Mouse (Mus musculus) kidney, embryonic 14.5 days (tissue): ENCODE measurements around the gene Adamts9. TPM values are rescaled to one million over a fixed set of nuclear protein-coding genes. Genes with fewer than 3 reads are reported as not detected.

ENCODE experiments used
- ATAC-seq: fragments of 200-750 bp; cut with Nextera tagmentation; 2 replicates; pipeline ENCODE4 v1.8.0; 2017; ENCODE audit warnings: moderate number of reproducible peaks, mild to moderate bottlenecking, moderate TSS enrichment, moderate library complexity; ENCODE audit not compliant: low FRiP score, low TSS enrichment
- H3K27ac ChIP-seq: fragments of 300-500 bp; sonication (generic); 2 replicates; pipeline ENCODE4 v1.5.1; 2014; ENCODE audit warnings: low read depth, mild to moderate bottlenecking, low read length, moderate library complexity, mixed read lengths
- H3K27me3 ChIP-seq: fragments of 300-500 bp; sonication (generic); 2 replicates; pipeline ENCODE4 v1.6.1; 2014; ENCODE audit warnings: mild to moderate bottlenecking, low read length; ENCODE audit not compliant: control insufficient read depth, insufficient read depth
- H3K36me3 ChIP-seq: fragments of 300-500 bp; sonication (generic); 2 replicates; pipeline ENCODE4 v1.6.1; 2014; ENCODE audit warnings: low read length, mixed read lengths; ENCODE audit not compliant: control insufficient read depth, insufficient read depth
- H3K4me1 ChIP-seq: fragments of 300-500 bp; sonication (generic); 2 replicates; pipeline ENCODE4 v1.6.1; 2014; ENCODE audit warnings: low read length, mixed read lengths; ENCODE audit not compliant: control insufficient read depth, insufficient read depth
- H3K4me2 ChIP-seq: fragments of 300-500 bp; sonication (generic); replicated peaks from 2 replicates; pipeline ENCODE4 v1.6.1; 2014; ENCODE audit warnings: low read depth, mild to moderate bottlenecking, low read length
- H3K4me3 ChIP-seq: fragments of 300-500 bp; sonication (generic); 2 replicates; pipeline ENCODE4 v1.5.1; 2014; ENCODE audit warnings: mild to moderate bottlenecking, low read length
- H3K9ac ChIP-seq: fragments of 300-500 bp; sonication (generic); 2 replicates; pipeline ENCODE4 v1.6.1; 2014; ENCODE audit warnings: low read depth, mild to moderate bottlenecking, low read length, moderate library complexity
- H3K9me3 ChIP-seq: fragments of 300-500 bp; sonication (generic); 2 replicates; pipeline ENCODE4 v1.6.1; 2016; ENCODE audit warnings: low read length; ENCODE audit not compliant: control insufficient read depth
- WGBS: fragments of 180-500 bp; shearing (Covaris S2); extraction: QIAGEN DNeasy Blood & Tissue Kit; methylation state at CpG from one replicate; pipeline ENCODE4 v1.1.7; 2014; 5-methylcytosine and 5-hydroxymethylcytosine counted together
- polyA plus RNA-seq: library from polyadenylated mRNA; unstranded; fragments of >200 nt; fragmentation: Nextera tagmentation; extraction: Ambion mirVana; gene quantifications from 2 replicates; pipeline ENCODE4 v1.2.1, GENCODE M21; 2014

Gene Adamts9
- polyA plus RNA-seq, 1 experiment from 2014 or later, result 19.9 TPM

DNA sequence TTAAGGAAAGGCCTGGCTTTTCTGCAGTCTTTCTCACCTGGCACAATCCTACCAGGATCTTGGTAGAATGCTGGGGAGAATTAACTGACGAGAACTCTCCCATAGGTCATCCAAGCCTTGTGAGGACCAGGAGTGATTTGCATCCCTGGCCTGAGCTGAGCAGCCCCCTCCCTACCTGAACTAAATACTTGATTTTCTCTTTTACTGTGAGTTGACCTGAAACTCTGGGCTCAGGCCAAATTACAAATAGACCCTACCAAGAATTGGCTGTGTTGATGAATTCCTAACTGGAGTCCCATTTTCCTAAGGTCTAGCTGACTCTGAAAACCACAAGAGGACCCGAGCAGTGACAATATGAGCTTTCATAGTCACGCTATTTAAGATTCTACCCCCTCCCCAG, 25.4 kb upstream of the Adamts9 start:
- WGBS, result 60% methylated on average over 3 of the region's 3 CpGs
- Histone ChIP-seq H3K4me2 (no peak overlapping the region), H3K4me3 (no peak overlapping the region), H3K36me3 (no peaks in the 10 kb centered on the region), H3K9ac (no peak overlapping the region), H3K4me1 (no peaks in the 10 kb centered on the region), H3K27me3 (no peaks in the 10 kb centered on the region), H3K9me3 (no peaks in the 10 kb centered on the region), H3K27ac (no peak overlapping the region)
- ATAC-seq, result no peak

- H3K4me2 ChIP-seq, result no peak overlapping the region
- no peaks in the 10 kb centered on the region for H3K4me1 ChIP-seq
- ATAC-seq, result no peak
- H3K9ac ChIP-seq, result no peak overlapping the region
- no peaks in the 10 kb centered on the region for H3K36me3 ChIP-seq
- H3K27ac ChIP-seq, result no peak overlapping the region
- H3K27me3 ChIP-seq, result no peaks in the 10 kb centered on the region
- H3K4me3 ChIP-seq, result no peak overlapping the region
- H3K9me3 ChIP-seq, result no peaks in the 10 kb centered on the region
- 74% methylated on average over 3 of the region's 3 CpGs for WGBS
Observed at GRCm38 (mm10) chr6:92968216-92968615, 24.9 kb upstream of the Adamts9 start.

DNA sequence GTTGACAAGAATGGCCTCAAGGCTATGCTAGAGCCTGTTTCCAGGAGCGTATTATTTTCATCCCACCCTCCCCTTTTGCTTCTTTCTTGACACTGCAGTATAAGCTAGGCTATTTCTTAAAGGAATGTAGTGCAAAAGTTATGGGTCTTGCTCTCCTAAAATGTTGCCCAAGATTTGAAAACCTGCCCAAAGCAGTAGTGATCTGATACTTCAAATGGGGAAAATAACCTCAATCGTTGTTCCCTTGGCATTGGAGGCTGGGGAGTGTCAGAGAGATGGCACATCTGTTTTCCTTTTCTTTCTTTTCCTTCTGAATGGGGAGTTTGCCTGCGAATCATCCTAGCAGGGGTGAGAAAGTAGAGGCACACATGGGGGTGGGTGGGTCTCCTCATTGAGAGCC, 19.7 kb upstream of the Adamts9 start:
- H3K27me3 ChIP-seq, result no peaks in the 10 kb centered on the region
- no peak for ATAC-seq
- H3K9ac ChIP-seq, result no peak overlapping the region
- no peaks in the 10 kb centered on the region for H3K4me1 ChIP-seq
- 77% methylated on average over 3 of the region's 3 CpGs for WGBS
- no peaks in the 10 kb centered on the region for H3K9me3 ChIP-seq
- no peak overlapping the region for H3K4me3 ChIP-seq
- H3K27ac ChIP-seq, result no peak overlapping the region
- H3K4me2 ChIP-seq, result no peak overlapping the region
- no peaks in the 10 kb centered on the region for H3K36me3 ChIP-seq

DNA sequence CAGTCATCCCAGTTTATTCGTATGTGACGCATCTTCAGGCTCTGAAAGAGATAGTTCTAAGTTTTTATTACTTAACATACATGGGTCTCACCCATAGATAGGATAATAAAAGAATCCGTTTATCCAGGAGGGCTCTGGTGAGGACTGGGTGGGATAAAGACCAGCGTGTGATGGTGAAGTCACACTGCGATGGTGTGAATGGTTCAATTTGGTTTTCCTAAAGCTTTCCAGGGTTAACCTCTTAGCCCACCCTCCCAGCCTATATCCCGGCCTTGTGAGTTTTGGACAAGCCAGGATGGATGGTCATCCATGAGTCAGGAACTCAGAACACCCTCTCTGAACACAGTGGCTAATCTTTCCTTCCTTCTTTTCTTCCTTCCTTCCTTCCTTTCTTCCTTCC, 17.7 kb upstream of the Adamts9 start:
- no peak overlapping the region for H3K4me3 ChIP-seq
- no peak overlapping the region for H3K9ac ChIP-seq
- no peaks in the 10 kb centered on the region for H3K9me3 ChIP-seq
- H3K27ac ChIP-seq, result no peak overlapping the region
- H3K4me2 ChIP-seq, result no peak overlapping the region
- H3K4me1 ChIP-seq, result no peaks in the 10 kb centered on the region
- H3K27me3 ChIP-seq, result no peaks in the 10 kb centered on the region
- H3K36me3 ChIP-seq, result no peaks in the 10 kb centered on the region
- WGBS, result 85% methylated on average over 6 of the region's 6 CpGs
- ATAC-seq, result no peak

DNA sequence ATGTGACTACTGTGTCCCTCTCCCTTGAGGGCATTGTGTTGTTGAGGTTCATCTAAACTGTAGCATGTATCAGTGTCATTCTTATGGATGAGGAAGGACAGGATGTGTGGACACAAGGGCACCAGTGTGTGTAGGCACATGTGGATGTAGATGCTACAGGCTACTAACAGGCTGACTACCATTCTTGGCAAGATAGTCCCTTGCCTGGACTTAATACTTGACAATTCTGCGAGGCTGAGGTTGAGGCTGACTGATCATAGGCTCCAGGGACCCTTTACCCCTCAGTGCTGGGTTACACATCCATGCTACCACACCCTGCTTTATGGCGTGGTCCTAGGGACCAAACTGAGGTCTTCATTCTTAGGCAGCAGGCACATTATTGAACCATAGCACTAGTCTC, 16.1 kb upstream of the Adamts9 start:
- no peak overlapping the region for H3K4me3 ChIP-seq
- 63% methylated on average over 2 of the region's 2 CpGs for WGBS

GRCm38 (mm10) chr6:92947337-92948042, 4.2 kb upstream of the Adamts9 start:
- H3K9ac ChIP-seq, result no peak overlapping the region
- 86% methylated on average over 6 of the region's 6 CpGs for WGBS
- no peak overlapping the region for H3K27ac ChIP-seq

More for the DNA sequence above, 16.1 kb upstream of the Adamts9 start:
- Histone ChIP-seq H3K9me3 (no peaks in the 10 kb centered on the region), H3K27me3 (no peaks in the 10 kb centered on the region), H3K27ac (no peak overlapping the region), H3K9ac (no peak overlapping the region), H3K36me3 (no peaks in the 10 kb centered on the region), H3K4me2 (no peak overlapping the region), H3K4me1 (no peaks in the 10 kb centered on the region)
- no peak for ATAC-seq

DNA sequence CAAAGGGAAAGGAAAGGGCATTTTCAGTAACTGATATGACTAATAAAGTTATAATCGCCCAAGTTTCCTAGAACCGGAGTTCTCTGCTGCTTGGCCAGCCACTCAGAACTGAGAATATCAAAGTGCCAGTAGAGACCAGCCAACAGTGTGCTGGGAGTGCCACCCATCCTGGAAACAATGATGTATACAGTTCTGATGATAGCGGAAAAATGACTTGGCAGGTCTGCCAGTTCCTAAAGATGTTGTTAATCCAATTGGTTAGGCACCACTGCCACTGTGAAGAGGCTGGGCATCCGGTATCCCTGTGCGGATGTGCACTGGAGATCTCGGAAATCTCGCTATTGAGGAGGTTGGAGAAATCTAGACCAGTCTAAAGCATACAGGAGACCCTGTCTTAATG, 1.4 kb upstream of the Adamts9 start:
- Histone ChIP-seq H3K4me3 (peak overlapping the region; percentile 70; the same call in 1 of the 2 replicates), H3K27me3 (no peaks in the 10 kb centered on the region), H3K9me3 (peaks cover 4% of the 10 kb centered on the region), H3K9ac (no peak overlapping the region), H3K4me2 (no peak overlapping the region), H3K36me3 (no peaks in the 10 kb centered on the region), H3K27ac (no peak overlapping the region), H3K4me1 (peaks cover 1% of the 10 kb centered on the region)
- no peak for ATAC-seq
- 54% methylated on average over 7 of the region's 7 CpGs for WGBS

More at GRCm38 (mm10) chr6:92947337-92948042, 4.2 kb upstream of the Adamts9 start:
- Histone ChIP-seq H3K4me2 (no peak overlapping the region), H3K9me3 (peaks cover 4% of the 10 kb centered on the region), H3K36me3 (no peaks in the 10 kb centered on the region), H3K27me3 (no peaks in the 10 kb centered on the region), H3K4me3 (no peak overlapping the region), H3K4me1 (no peaks in the 10 kb centered on the region)
- ATAC-seq, result no peak

- H3K9ac ChIP-seq, result peak overlapping the region; percentile 74; the same call in 1 of the 2 replicates
- H3K27ac ChIP-seq, result peak overlapping the region; percentile 87; the same call in 1 of the 2 replicates
- WGBS, result 7% methylated on average over 14 of the region's 14 CpGs
- H3K4me2 ChIP-seq, result peak overlapping the region; percentile 88
- no peak for ATAC-seq
- H3K4me1 ChIP-seq, result peaks cover 6% of the 10 kb centered on the region
- no peaks in the 10 kb centered on the region for H3K36me3 ChIP-seq
- peaks cover 4% of the 10 kb centered on the region; the same call in 1 of the 2 replicates for H3K9me3 ChIP-seq
- peak overlapping the region; percentile 70 for H3K4me3 ChIP-seq
- no peaks in the 10 kb centered on the region for H3K27me3 ChIP-seq
Observed at GRCm38 (mm10) chr6:92944048-92944685, 875 bp upstream of the Adamts9 start.

DNA sequence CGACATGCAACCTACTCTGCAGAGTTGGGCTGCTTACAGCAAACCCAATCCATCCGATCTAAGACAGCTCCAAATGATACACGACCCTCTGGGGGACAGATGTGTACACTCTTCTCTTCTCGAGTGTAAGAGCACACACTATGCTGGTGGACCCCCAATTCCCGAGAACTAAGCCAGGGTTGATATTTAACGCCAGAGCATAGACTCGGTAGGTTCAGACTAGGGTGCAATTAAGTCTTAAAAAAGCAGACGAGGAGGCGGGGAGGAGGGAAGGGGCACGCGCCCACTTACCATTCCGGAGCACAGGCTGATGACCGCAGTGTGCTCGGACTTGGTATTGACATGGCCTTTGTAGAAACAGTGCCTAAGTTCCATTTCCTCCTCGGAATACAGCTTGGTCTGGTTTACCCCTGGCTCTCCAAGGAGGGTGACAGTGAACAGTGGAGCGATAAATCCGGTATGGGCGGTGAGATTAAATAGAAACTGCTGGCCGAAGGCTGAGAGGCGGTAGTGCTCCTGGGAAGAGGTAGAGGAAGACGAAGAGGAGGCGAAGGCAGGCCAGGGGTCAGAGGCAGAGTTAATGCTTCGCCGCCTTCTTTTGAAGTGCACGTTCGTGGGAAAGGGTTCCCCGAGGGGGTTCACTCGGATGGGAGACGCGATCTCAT, 1.4 kb downstream of the Adamts9 start:
- H3K9me3 ChIP-seq, result no peaks in the 10 kb centered on the region
- H3K4me1 ChIP-seq, result peaks cover 6% of the 10 kb centered on the region
- under 1% methylated on average over 30 of the region's 30 CpGs for WGBS
- peak overlapping the region; percentile 74 for H3K9ac ChIP-seq
- peaks cover 18% of the 10 kb centered on the region for H3K36me3 ChIP-seq
- peak overlapping the region; percentile 90 for H3K27ac ChIP-seq
- H3K4me3 ChIP-seq, result peak overlapping the region; percentile 70
- peak overlapping the region; percentile 88 for H3K4me2 ChIP-seq
- H3K27me3 ChIP-seq, result no peaks in the 10 kb centered on the region
- ATAC-seq, result no peak; the same call in 1 of the 2 replicates
